Mouse (Mus musculus): ENCODE data around the gene Dcbld1. TPM values are rescaled to one million over a fixed set of nuclear protein-coding genes. Genes with fewer than 3 reads are reported as not detected.
"Not testable (repeated sequence)": the region's sequence is repeated elsewhere in the genome, so short reads cannot be mapped to it uniquely, and the experiment has no call there.

Dcbld1 gene
- total RNA-seq, 1 experiment from 2014 or later: 4.9 TPM

DNA sequence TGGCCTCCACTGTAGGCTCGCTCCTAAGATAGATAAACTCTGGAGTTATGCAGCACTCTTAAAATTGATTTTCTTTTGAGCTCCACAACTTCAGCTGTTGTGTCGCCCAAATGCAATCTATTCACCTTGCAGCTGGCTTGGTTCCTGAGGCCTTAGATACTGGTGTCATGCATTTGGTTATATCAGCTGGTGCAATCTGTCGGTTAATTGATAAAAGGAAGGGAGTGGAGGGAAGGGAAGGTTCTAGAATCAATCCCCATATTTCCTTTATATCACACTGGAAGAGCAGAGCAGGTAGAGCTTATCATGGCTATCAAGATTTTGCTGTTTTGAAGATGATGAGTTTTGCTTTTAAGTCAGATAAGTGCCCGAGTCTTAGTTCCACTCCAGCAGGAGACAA is 26.8 kb downstream of the Dcbld1 start:
- no peak for DNase-seq

GRCm38 (mm10) chr10:52264162-52264561 is 30.7 kb downstream of the Dcbld1 start:
- no peak for DNase-seq

DNA sequence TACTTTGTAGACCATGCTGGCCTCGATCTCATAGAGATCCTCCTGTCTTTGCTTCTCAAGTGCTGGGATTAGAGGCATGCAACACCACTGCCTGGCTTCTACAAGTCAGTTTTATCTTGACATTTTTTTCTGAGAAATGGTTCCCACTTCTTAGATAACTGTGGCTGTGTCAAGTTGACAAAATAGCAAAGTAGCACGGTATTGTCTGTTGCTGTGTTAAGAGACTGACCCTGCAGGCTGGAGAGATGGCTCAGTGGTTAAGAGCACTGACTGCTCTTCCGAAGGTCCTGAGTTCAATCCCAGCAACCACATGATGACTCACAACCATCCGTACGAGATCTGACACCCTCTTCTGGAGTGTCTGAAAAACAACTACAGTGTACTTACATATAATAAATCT is 35.5 kb downstream of the Dcbld1 start:
- DNase-seq: no peak

DNA sequence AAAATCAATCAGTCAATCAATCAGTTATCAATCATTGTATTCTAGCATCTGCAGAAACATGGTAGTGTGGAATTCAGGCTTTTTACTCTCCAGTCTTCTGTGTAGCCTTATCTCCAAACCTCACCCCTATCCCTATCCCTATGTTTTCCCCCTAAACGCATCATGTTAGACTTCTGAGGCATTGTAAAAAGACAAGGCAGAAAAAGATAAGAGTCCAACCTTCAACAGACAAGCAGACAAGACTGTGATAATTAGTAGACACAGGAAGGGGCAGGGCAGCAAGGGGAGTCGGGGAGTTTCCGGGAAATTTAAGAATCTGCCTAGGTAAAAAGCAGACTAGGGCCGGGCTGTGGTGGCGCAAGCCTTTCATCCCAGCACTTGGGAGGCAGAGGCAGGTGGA is 38.0 kb downstream of the Dcbld1 start:
- no peak for DNase-seq

- DNase-seq: no peak
These were observed 39.6 kb downstream of the Dcbld1 start for GRCm38 (mm10) chr10:52273012-52273411.

GRCm38 (mm10) chr10:52274001-52274909 is 40.8 kb downstream of the Dcbld1 start:
- DNase-seq: peak; percentile 6

- DNase-seq: no peak
These were observed 41.6 kb downstream of the Dcbld1 start for GRCm38 (mm10) chr10:52274910-52275604.

- DNase-seq: no peak
These were observed 43.2 kb downstream of the Dcbld1 start for GRCm38 (mm10) chr10:52276579-52276978.

GRCm38 (mm10) chr10:52277564-52277963 is 44.1 kb downstream of the Dcbld1 start:
- not testable (repeated sequence) for DNase-seq

- DNase-seq: peak; percentile 21
These were observed 44.6 kb downstream of the Dcbld1 start for GRCm38 (mm10) chr10:52278011-52278434.

GRCm38 (mm10) chr10:52278866-52279265 is 45.4 kb downstream of the Dcbld1 start:
- DNase-seq: no peak

DNA sequence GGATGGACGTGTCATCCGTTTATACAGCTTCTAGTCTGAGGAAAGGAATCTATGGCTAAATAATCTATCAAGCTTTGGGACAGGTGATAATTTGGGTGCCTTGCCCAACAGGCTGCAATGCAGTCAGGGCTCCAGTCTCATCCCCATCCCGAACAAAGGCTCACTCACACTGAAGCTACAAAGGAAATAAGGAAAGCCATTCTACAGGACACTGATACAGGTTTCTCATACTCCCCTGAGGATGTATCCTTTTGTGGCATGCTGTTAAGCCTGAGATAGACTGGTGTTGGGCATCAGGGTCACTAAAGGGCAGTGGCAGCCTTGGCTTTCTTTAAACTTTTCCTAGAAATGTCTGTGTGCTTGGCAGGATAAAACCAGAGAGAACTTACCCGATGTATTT is 46.5 kb downstream of the Dcbld1 start:
- DNase-seq: no peak

DNA sequence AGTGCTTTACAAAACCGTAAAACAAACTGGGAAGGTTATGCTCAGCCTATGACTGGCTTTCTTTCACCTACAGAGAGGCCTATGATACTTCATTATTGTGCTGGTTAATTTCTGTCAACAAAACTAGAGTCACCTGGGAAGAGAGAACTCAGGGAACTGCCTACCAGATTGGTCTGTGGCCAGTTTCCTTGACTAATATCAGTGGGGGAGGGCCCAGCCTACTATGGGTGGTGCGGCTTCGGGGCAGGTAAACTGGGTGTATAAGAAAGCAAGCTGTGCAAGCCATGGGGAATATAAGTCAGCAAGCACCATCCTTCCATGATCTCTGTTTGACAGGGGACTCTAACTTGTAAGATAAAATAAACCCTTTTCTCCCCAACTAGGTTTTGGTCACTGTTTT is 47.2 kb downstream of the Dcbld1 start:
- DNase-seq: no peak

DNA sequence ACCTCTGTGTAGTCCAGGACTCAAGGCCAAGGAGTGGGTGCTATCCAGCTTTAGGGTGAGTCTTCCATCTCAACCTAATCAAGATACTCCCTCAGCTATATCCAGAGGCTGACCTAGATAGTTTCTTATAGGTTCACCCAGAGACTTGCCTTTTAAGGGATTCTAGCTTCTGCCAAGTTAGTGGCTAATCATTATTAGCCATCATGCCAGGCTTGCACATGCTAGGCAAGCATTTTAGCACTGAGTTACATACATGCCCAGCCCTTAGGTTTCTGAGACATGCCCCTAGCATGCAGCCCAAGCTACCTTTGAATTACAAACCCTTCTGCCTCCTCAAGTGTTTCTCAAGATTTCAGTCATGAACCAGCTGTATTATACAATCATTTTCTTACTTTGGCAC is 47.9 kb downstream of the Dcbld1 start:
- no peak for DNase-seq

DNA sequence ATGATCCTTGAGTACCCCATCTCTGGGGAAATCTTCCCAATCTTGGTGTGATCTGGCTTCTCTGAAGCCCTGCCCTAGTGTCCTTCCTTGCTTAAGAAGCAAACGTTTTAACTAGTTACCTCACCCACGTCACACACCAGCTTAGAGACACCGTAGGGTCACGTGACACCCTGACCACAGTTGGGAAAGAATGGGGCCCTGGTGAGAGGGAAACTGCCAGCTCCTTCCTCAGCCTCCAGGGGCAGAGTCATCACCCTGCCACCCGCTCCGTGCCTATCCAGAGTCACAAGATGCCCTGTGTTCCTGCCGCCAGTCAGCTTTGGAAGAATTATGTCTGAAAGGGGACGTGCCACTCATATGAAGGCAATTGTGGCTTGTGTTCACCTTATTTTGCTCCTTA is 51.2 kb downstream of the Dcbld1 start:
- no peak for DNase-seq

- DNase-seq: no peak
These were observed 54.6 kb downstream of the Dcbld1 start for GRCm38 (mm10) chr10:52287852-52288533.

DNA sequence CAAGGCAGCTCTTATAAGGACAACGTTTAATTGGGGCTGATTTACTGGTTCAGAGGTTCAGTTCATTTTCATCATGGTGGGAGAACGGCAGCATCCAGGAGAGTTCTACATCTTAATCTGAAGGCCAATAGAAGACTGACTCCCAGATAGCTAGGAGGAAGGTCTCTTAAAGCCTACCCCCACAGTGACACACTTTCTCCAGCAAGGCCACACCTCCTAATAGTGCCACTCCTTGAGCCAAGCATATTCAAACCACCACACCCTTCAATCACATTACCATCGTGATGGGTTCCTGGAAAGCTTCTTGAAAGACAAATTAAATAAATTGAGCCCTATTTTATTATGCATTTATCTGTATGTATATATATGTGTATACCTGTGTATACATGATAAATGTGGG is 55.8 kb downstream of the Dcbld1 start:
- DNase-seq: no peak

- not testable (repeated sequence) for DNase-seq
These were observed 59.0 kb downstream of the Dcbld1 start for GRCm38 (mm10) chr10:52292391-52292790.

DNA sequence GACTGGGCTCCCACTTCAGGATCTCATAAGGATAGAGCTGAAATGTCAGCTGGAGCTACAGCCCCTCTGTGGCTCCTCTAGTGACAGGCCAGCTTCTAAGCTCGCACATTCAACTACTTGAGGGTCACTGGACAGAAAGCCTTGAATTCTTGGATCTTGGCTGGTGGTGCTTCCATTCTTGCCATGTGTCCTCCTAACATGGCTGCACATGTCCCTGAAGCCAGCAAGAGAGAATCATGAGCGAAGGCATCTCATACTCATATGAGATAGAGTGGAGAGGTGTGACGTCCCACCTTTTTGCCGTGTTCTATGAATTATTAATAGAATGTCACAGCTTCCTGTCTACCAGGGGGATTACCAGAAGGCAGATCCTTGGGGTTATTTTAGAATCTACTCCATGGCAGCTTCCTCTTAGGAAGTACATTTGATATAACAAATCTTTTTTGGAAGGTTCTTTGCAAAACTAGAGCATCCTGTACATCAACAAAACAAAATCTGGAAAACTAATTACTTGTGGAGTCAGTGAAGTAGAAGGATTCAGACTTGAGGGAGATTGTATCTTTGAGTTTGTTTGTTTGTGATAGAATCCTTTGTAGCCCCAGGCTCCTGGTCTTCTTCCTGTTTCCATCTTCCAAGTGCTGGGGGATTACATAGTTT is 60.6 kb downstream of the Dcbld1 start:
- no peak for DNase-seq

DNA sequence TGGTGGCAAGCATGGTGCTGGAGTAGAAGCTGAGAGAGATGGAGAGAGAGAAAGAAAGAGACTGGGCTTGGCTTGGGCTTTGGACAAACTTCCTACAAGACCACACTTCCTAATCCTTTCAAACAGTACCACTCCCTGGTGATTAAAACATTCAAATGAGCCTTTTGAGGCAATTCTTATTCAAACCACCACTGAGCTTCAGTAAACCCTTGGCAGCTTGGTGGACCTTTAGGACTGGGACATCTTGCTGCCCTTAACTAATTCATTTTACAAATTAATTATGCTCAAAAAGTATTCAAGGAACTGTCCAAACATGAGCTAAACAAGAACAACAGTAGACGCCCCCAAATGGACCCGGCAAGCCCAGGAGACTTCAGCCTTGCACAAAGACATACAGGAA is 62.5 kb downstream of the Dcbld1 start:
- no peak for DNase-seq

- not testable (repeated sequence) for DNase-seq
These were observed 65.1 kb downstream of the Dcbld1 start for GRCm38 (mm10) chr10:52298568-52298967.

GRCm38 (mm10) chr10:52301766-52302165 is 68.3 kb downstream of the Dcbld1 start:
- no peak for DNase-seq
